Mouse (Mus musculus): ENCODE results near the gene Gpr149. TPM values are rescaled to one million over a fixed set of nuclear protein-coding genes. Genes with fewer than 3 reads are reported as not detected.

Gene Gpr149
- polyA plus RNA-seq, 1 experiment from 2014 or later: 0.15 TPM

GRCm38 (mm10) chr3:62506488-62507205 lies 98.3 kb downstream of the Gpr149 start, which contains the start of gene Dhx36:
Gene Dhx36, minus strand, starts transcription at chr3:62507004.
- 0 out of 2 replicates have a peak, but pooled peaks cover 3% of the 10 kb centered on the region for H3K27me3 ChIP-seq (replicated peaks; ENCODE audit: low read depth, poor library complexity, severe bottlenecking)
- peaks cover 14% of the 10 kb centered on the region for H3K4me1 ChIP-seq
- under 1% methylated on average over 66 of the region's 66 CpGs for WGBS
- peak within 1 kb of the TSS; percentile 85 for H3K4me3 ChIP-seq
- peaks cover 6% of the 10 kb centered on the region for H3K36me3 ChIP-seq (replicated peaks)
- no peaks in the 10 kb centered on the region for H3K9me3 ChIP-seq
- peak; percentile 96 for DNase-seq (ENCODE audit: low spot score)
- H3K27ac ChIP-seq (replicated peaks): peak within 1 kb of the TSS; percentile 95

- 81% methylated on average over 5 of the region's 5 CpGs for WGBS
- Histone ChIP-seq H3K27ac (replicated peaks) (no peak overlapping the region), H3K9me3 (no peaks in the 10 kb centered on the region), H3K4me3 (peak overlapping the region; percentile 85), H3K4me1 (peaks cover 14% of the 10 kb centered on the region), H3K36me3 (replicated peaks) (peaks cover 19% of the 10 kb centered on the region), H3K27me3 (replicated peaks; ENCODE audit: low read depth, poor library complexity, severe bottlenecking) (0 out of 2 replicates have a peak, but pooled peaks cover 3% of the 10 kb centered on the region)
- no peak for DNase-seq (ENCODE audit: low spot score)
These were observed 99.6 kb downstream of the Gpr149 start for GRCm38 (mm10) chr3:62505166-62505900.

- H3K4me1 ChIP-seq: no peaks in the 10 kb centered on the region
- WGBS: 72% methylated on average over 4 of the region's 4 CpGs
- no peak overlapping the region for H3K4me3 ChIP-seq
- H3K36me3 ChIP-seq (replicated peaks): peaks cover 75% of the 10 kb centered on the region
- no peak for DNase-seq (ENCODE audit: low spot score)
- H3K27ac ChIP-seq (replicated peaks): no peak overlapping the region
- H3K9me3 ChIP-seq: no peaks in the 10 kb centered on the region
- H3K27me3 ChIP-seq (replicated peaks; ENCODE audit: low read depth, poor library complexity, severe bottlenecking): no peaks in the 10 kb centered on the region
These were observed 105.6 kb downstream of the Gpr149 start for GRCm38 (mm10) chr3:62499327-62499726.

GRCm38 (mm10) chr3:62492568-62492967 lies 112.4 kb downstream of the Gpr149 start:
- DNase-seq (ENCODE audit: low spot score): no peak
- Histone ChIP-seq H3K36me3 (replicated peaks) (peaks cover 99% of the 10 kb centered on the region), H3K9me3 (no peaks in the 10 kb centered on the region), H3K4me1 (no peaks in the 10 kb centered on the region), H3K4me3 (no peak overlapping the region), H3K27ac (replicated peaks) (no peak overlapping the region), H3K27me3 (replicated peaks; ENCODE audit: low read depth, poor library complexity, severe bottlenecking) (no peaks in the 10 kb centered on the region)
- WGBS: 90% methylated on average over 6 of the region's 6 CpGs

- Histone ChIP-seq H3K27me3 (replicated peaks; ENCODE audit: low read depth, poor library complexity, severe bottlenecking) (no peaks in the 10 kb centered on the region), H3K4me3 (no peak overlapping the region)
- 96% methylated on average over 2 of the region's 2 CpGs for WGBS
These were observed 120.6 kb downstream of the Gpr149 start for GRCm38 (mm10) chr3:62484340-62484739.

More at GRCm38 (mm10) chr3:62484340-62484739, 120.6 kb downstream of the Gpr149 start:
- no peaks in the 10 kb centered on the region for H3K9me3 ChIP-seq
- H3K27ac ChIP-seq (replicated peaks): no peak overlapping the region
- H3K36me3 ChIP-seq (replicated peaks): peaks cover 99% of the 10 kb centered on the region
- no peaks in the 10 kb centered on the region for H3K4me1 ChIP-seq
- DNase-seq (ENCODE audit: low spot score): no peak

Other genes starting within 250 kb of the Gpr149 start
- 34.0 and 34.4 TPM in 2 replicates for gene Dhx36, start 98.1 kb downstream of the Gpr149 start, polyA plus RNA-seq (2016; fragmentation: Nextera tagmentation; extraction: Ambion mirVana)

Measured in embryonic facial prominence, embryonic 10.5 days (tissue).